Mouse (Mus musculus) midbrain, embryonic 15.5 days (tissue): ENCODE measurements around the gene Mzf1. TPM values are rescaled to one million over a fixed set of nuclear protein-coding genes. Genes with fewer than 3 reads are reported as not detected.

ENCODE experiments used
- ATAC-seq: fragments of 200-750 bp; cut with Nextera tagmentation; replicated peaks from 2 replicates; pipeline ENCODE4 v1.8.0; 2017; ENCODE audit warnings: moderate TSS enrichment
- H3K27ac ChIP-seq: fragments of 300-500 bp; sonication (generic); 2 replicates; pipeline ENCODE4 v1.5.1; 2015; ENCODE audit warnings: mild to moderate bottlenecking, inconsistent platforms
- H3K27me3 ChIP-seq: fragments of 300-500 bp; sonication (generic); replicated peaks from 2 replicates; pipeline ENCODE4 v1.6.1; 2015; ENCODE audit warnings: inconsistent platforms
- H3K36me3 ChIP-seq: fragments of 300-500 bp; sonication (generic); replicated peaks from 2 replicates; pipeline ENCODE4 v1.6.1; 2015; ENCODE audit warnings: inconsistent platforms
- H3K4me1 ChIP-seq: fragments of 300-500 bp; sonication (generic); 2 replicates; pipeline ENCODE4 v1.6.1; 2015; ENCODE audit warnings: inconsistent platforms
- H3K4me2 ChIP-seq: fragments of 300-500 bp; sonication (generic); 2 replicates; pipeline ENCODE4 v1.6.1; 2015; ENCODE audit warnings: inconsistent platforms, mild to moderate bottlenecking, moderate library complexity
- H3K4me3 ChIP-seq: fragments of 300-500 bp; sonication (generic); 2 replicates; pipeline ENCODE4 v1.5.1; 2015; ENCODE audit warnings: mild to moderate bottlenecking, inconsistent platforms
- H3K9ac ChIP-seq: fragments of 300-500 bp; sonication (generic); 2 replicates; pipeline ENCODE4 v1.6.1; 2015; ENCODE audit warnings: mild to moderate bottlenecking, inconsistent platforms
- H3K9me3 ChIP-seq: fragments of 300-500 bp; sonication (generic); 2 replicates; pipeline ENCODE4 v1.6.1; 2016; ENCODE audit warnings: inconsistent platforms
- WGBS: fragments of 180-500 bp; shearing (Covaris S2); methylation state at CpG from one replicate; pipeline ENCODE4 v1.1.7; 2015; ENCODE audit warnings: mixed read lengths; 5-methylcytosine and 5-hydroxymethylcytosine counted together
- polyA plus RNA-seq: library from polyadenylated mRNA; unstranded; fragments of >200 nt; fragmentation: Nextera tagmentation; extraction: Ambion mirVana; gene quantifications from 2 replicates; pipeline ENCODE4 v1.2.1, GENCODE M21; 2015

The Mzf1 gene
- polyA plus RNA-seq, 1 experiment from 2014 or later = 10.7 TPM

- no peak overlapping the region for H3K27ac ChIP-seq
- H3K4me2 ChIP-seq = peak overlapping the region; percentile 93
- H3K27me3 ChIP-seq = peaks cover 28% of the 10 kb centered on the region
- no peak for ATAC-seq
- H3K4me1 ChIP-seq = peaks cover 25% of the 10 kb centered on the region
- H3K9me3 ChIP-seq = no peaks in the 10 kb centered on the region
- 44% methylated on average over 16 of the region's 16 CpGs for WGBS
- H3K9ac ChIP-seq = peak overlapping the region; percentile 72
- H3K4me3 ChIP-seq = peak overlapping the region; percentile 49
- H3K36me3 ChIP-seq = no peaks in the 10 kb centered on the region
Observed at GRCm38 (mm10) chr7:13043120-13043444, 11.5 kb downstream of the Mzf1 start.

GRCm38 (mm10) chr7:13042511-13042910 lies 12.1 kb downstream of the Mzf1 start:
- H3K4me3 ChIP-seq = no peak overlapping the region
- H3K4me2 ChIP-seq = no peak overlapping the region
- no peak for ATAC-seq
- no peak overlapping the region for H3K9ac ChIP-seq
- no peak overlapping the region for H3K27ac ChIP-seq
- H3K4me1 ChIP-seq = peaks cover 25% of the 10 kb centered on the region
- H3K27me3 ChIP-seq = peaks cover 28% of the 10 kb centered on the region
- WGBS = 79% methylated on average over 6 of the region's 6 CpGs
- H3K9me3 ChIP-seq = no peaks in the 10 kb centered on the region
- no peaks in the 10 kb centered on the region for H3K36me3 ChIP-seq

- Histone ChIP-seq H3K9ac (no peak overlapping the region), H3K4me3 (no peak overlapping the region), H3K36me3 (peaks cover 2% of the 10 kb centered on the region; the same call in 1 of the 2 replicates), H3K4me1 (peaks cover 34% of the 10 kb centered on the region), H3K27ac (no peak overlapping the region), H3K27me3 (peaks cover 28% of the 10 kb centered on the region), H3K4me2 (no peak overlapping the region), H3K9me3 (no peaks in the 10 kb centered on the region)
- 61% methylated on average over 1 of the region's 1 CpGs for whole genome bisulfite sequencing
- ATAC-seq = no peak
Observed at GRCm38 (mm10) chr7:13041256-13041655, 13.3 kb downstream of the Mzf1 start.

- peak overlapping the region; percentile 100; the same call in 1 of the 2 replicates for H3K27ac ChIP-seq
- H3K4me1 ChIP-seq = peaks cover 44% of the 10 kb centered on the region
- H3K36me3 ChIP-seq = peaks cover 12% of the 10 kb centered on the region; the same call in 1 of the 2 replicates
- H3K4me3 ChIP-seq = peak overlapping the region; percentile 79
- peak overlapping the region; percentile 75 for H3K4me2 ChIP-seq
- H3K27me3 ChIP-seq = peaks cover 23% of the 10 kb centered on the region
- H3K9me3 ChIP-seq = no peaks in the 10 kb centered on the region
- peak overlapping the region; percentile 99 for H3K9ac ChIP-seq
- no peak for ATAC-seq
- 93% methylated on average over 1 of the region's 1 CpGs for WGBS
Observed at GRCm38 (mm10) chr7:13039181-13039580, 15.4 kb downstream of the Mzf1 start.

GRCm38 (mm10) chr7:13038621-13039169 lies 15.9 kb downstream of the Mzf1 start:
- H3K36me3 ChIP-seq = peaks cover 12% of the 10 kb centered on the region; the same call in 1 of the 2 replicates
- 0 out of 2 replicates have a peak, but pooled peaks have one; percentile 0 for ATAC-seq
- no peaks in the 10 kb centered on the region for H3K9me3 ChIP-seq
- H3K27ac ChIP-seq = peak overlapping the region; percentile 100
- WGBS = 19% methylated on average over 15 of the region's 15 CpGs
- peaks cover 44% of the 10 kb centered on the region for H3K4me1 ChIP-seq
- H3K4me2 ChIP-seq = peak overlapping the region; percentile 75
- peak overlapping the region; percentile 99 for H3K9ac ChIP-seq
- H3K27me3 ChIP-seq = peaks cover 23% of the 10 kb centered on the region
- peak overlapping the region; percentile 79 for H3K4me3 ChIP-seq

- Histone ChIP-seq H3K36me3 (peaks cover 12% of the 10 kb centered on the region; the same call in 1 of the 2 replicates), H3K4me3 (peak within 1 kb of the TSS; percentile 79), H3K9me3 (no peaks in the 10 kb centered on the region), H3K4me2 (peak within 1 kb of the TSS; percentile 75), H3K27ac (peak within 1 kb of the TSS; percentile 100), H3K4me1 (peaks cover 47% of the 10 kb centered on the region), H3K27me3 (peaks cover 18% of the 10 kb centered on the region), H3K9ac (peak within 1 kb of the TSS; percentile 99)
- ATAC-seq = peak; percentile 91
- under 1% methylated on average over 62 of the region's 65 CpGs for WGBS
Observed at GRCm38 (mm10) chr7:13037901-13038555, 16.5 kb downstream of the Mzf1 start, which contains the start of gene Ube2m. Gene Ube2m (minus strand): TSS chr7:13038275.

- peaks cover 51% of the 10 kb centered on the region for H3K4me1 ChIP-seq
- no peaks in the 10 kb centered on the region for H3K9me3 ChIP-seq
- under 1% methylated on average over 32 of the region's 33 CpGs for WGBS
- H3K27me3 ChIP-seq = peaks cover 11% of the 10 kb centered on the region
- H3K36me3 ChIP-seq = peaks cover 17% of the 10 kb centered on the region
- H3K9ac ChIP-seq = peak overlapping the region; percentile 99
- H3K27ac ChIP-seq = peak overlapping the region; percentile 100
- H3K4me2 ChIP-seq = peak overlapping the region; percentile 75
- peak overlapping the region; percentile 79 for H3K4me3 ChIP-seq
- no peak for ATAC-seq
Observed at GRCm38 (mm10) chr7:13037366-13037765, 17.2 kb downstream of the Mzf1 start.

- Histone ChIP-seq H3K36me3 (peaks cover 23% of the 10 kb centered on the region), H3K27ac (peak overlapping the region; percentile 100), H3K9ac (peak overlapping the region; percentile 99), H3K4me3 (peak overlapping the region; percentile 79), H3K4me2 (peak overlapping the region; percentile 75), H3K27me3 (peaks cover 5% of the 10 kb centered on the region), H3K9me3 (no peaks in the 10 kb centered on the region), H3K4me1 (peaks cover 51% of the 10 kb centered on the region)
- 45% methylated on average over 4 of the region's 4 CpGs for WGBS
- no peak for ATAC-seq
Observed at GRCm38 (mm10) chr7:13036806-13037205, 17.8 kb downstream of the Mzf1 start.

GRCm38 (mm10) chr7:13035211-13035855 lies 19.2 kb downstream of the Mzf1 start:
- no peak overlapping the region for H3K9ac ChIP-seq
- H3K36me3 ChIP-seq = peaks cover 38% of the 10 kb centered on the region
- 89% methylated on average over 17 of the region's 17 CpGs for WGBS
- H3K4me2 ChIP-seq = peak overlapping the region; percentile 73
- H3K4me1 ChIP-seq = peaks cover 51% of the 10 kb centered on the region
- H3K27me3 ChIP-seq = no peaks in the 10 kb centered on the region
- H3K27ac ChIP-seq = peak overlapping the region; percentile 95
- ATAC-seq = no peak; the same call in 1 of the 2 replicates
- peak overlapping the region; percentile 62 for H3K4me3 ChIP-seq
- H3K9me3 ChIP-seq = no peaks in the 10 kb centered on the region

- Histone ChIP-seq H3K4me1 (peaks cover 51% of the 10 kb centered on the region), H3K27ac (peak within 1 kb of the TSS; percentile 95), H3K27me3 (no peaks in the 10 kb centered on the region), H3K9me3 (no peaks in the 10 kb centered on the region), H3K9ac (peak within 1 kb of the TSS; percentile 85), H3K4me3 (peak within 1 kb of the TSS; percentile 62), H3K4me2 (peak within 1 kb of the TSS; percentile 73), H3K36me3 (peaks cover 47% of the 10 kb centered on the region)
- ATAC-seq = peak; percentile 81
- under 1% methylated on average over 45 of the region's 45 CpGs for WGBS
Observed at GRCm38 (mm10) chr7:13034148-13034977, 20.2 kb downstream of the Mzf1 start, which contains the start of gene Chmp2a. Gene Chmp2a (minus strand): TSS chr7:13034807.

GRCm38 (mm10) chr7:13033451-13034147 lies 21.0 kb downstream of the Mzf1 start:
- no peak for ATAC-seq
- Histone ChIP-seq H3K9ac (peak overlapping the region; percentile 85), H3K27ac (peak overlapping the region; percentile 95), H3K4me3 (peak overlapping the region; percentile 62), H3K4me1 (peaks cover 43% of the 10 kb centered on the region), H3K4me2 (peak overlapping the region; percentile 73), H3K9me3 (no peaks in the 10 kb centered on the region), H3K27me3 (no peaks in the 10 kb centered on the region), H3K36me3 (peaks cover 55% of the 10 kb centered on the region)
- 47% methylated on average over 13 of the region's 13 CpGs for WGBS
